Mouse (Mus musculus): Measurements from ENCODE around the gene Sdk2.

DNA sequence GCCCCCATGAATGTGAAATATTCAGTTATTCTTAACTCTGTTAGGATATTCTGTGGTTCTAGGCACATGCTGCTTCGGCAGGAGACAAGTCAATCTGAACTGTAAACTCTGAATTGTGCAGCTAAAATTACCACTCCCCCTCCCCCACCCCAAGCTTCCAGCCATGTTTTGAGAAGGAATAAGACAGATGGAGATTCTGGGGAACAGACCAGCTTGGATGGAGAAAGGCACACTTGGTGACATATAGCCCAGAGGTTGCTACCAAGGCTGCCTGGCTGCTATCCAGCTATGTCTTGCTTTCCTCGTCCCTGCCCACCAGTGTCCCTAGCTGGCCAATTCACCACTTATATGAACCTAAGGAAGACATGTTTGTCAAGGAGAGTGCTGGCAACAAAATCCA lies 284.8 kb downstream of the Sdk2 start:
- TF ChIP-seq CTCF (IDR thresholded peaks at IDR 0.05; ENCODE audit: insufficient read depth, low read length), result no peak
- no peak for TF ChIP-seq POLR2A (IDR thresholded peaks at IDR 0.05; ENCODE audit: borderline replicate concordance, extremely low read depth, low read depth, low read length)

All from lung, adult 2 months (tissue).